Mouse (Mus musculus): Measurements from ENCODE around the gene Nccrp1.
A peak's percentile ranks its signal among the peaks of the same experiment; 100 is the strongest.
"Not testable (repeated sequence)": the region's sequence is repeated elsewhere in the genome, so short reads cannot be mapped to it uniquely, and the experiment has no call there.

Gene Nccrp1

GRCm38 (mm10) chr7:28570291-28570981, 23.4 kb upstream of the Nccrp1 start:
- DNase-seq (ENCODE audit: low spot score in 2 of 2) = no peak

DNA sequence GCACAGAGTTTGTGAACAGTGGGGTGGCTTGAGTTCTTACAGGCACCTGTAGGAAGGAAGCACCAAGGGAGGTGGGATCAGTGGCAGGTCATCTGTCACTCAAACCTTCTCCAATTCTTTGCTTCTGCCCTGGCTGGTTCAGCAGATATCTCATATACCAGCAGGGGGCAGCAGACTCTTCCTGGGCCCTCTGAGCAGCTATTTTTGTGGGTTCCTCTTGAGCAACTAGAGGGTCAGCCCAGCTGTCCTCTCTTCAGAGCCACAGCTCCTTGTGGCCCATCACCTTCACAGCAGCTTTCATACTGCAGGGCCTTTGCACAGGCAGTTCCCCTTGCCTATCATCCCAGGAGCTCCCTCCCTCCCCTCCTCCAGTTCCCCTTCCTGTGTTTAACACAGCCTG, 21.2 kb upstream of the Nccrp1 start:
- DNase-seq (ENCODE audit: low spot score in 2 of 2) = peak; percentile 59 to 64

- no peak for DNase-seq (ENCODE audit: low spot score in 2 of 2)
These were observed 20.5 kb upstream of the Nccrp1 start for GRCm38 (mm10) chr7:28567539-28567938.

GRCm38 (mm10) chr7:28565407-28565806, 18.4 kb upstream of the Nccrp1 start:
- DNase-seq (ENCODE audit: low spot score in 2 of 2) = no peak

DNA sequence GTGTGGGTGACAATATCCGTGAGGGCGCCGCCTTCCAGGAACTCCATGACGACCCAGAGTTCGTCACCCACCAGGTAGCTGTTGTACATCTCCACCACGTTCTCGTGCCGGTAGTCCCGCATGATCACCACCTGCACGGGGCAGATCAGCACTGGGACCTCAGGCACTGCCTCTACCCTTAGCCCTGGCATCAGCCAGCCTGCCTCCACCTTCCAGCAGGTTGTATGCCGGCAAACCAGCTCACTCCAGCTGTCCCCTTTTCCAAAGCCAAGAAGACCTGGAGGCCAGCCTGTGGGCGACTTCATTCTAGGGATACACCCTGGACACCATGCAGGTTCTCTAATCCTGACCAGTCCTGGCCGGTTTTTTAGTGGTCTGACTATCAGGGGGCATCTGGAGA, 15.9 kb upstream of the Nccrp1 start:
- DNase-seq (ENCODE audit: low spot score in 2 of 2) = no peak

GRCm38 (mm10) chr7:28562371-28562770, 15.3 kb upstream of the Nccrp1 start:
- DNase-seq (ENCODE audit: low spot score in 2 of 2) = no peak

- DNase-seq (ENCODE audit: low spot score in 2 of 2) = no peak
These were observed 14.9 kb upstream of the Nccrp1 start for GRCm38 (mm10) chr7:28561967-28562366.

GRCm38 (mm10) chr7:28560856-28561255, 13.8 kb upstream of the Nccrp1 start:
- no peak for DNase-seq (ENCODE audit: low spot score in 2 of 2)

GRCm38 (mm10) chr7:28558486-28558885, 11.4 kb upstream of the Nccrp1 start:
- no peak for DNase-seq (ENCODE audit: low spot score in 2 of 2)

DNA sequence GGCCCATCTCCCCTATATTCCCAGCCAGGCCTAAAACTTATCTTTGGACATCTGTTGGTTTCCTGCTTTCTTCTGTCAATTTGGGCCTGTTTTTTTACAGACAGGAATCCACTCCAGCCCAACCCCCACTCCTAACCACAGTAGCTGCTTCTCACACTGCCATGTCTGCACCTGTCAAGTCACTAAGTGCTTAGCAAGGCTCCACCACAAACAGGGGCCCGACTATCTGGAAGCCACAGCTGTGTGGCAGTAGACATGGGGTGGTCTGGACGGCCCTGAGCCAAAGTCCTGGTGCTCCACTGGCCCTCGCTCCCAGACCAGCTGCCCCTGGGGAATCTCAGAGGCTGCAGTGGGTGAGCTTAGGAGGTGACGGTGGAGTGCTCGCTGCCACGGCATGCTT, 10.7 kb upstream of the Nccrp1 start:
- DNase-seq (ENCODE audit: low spot score in 2 of 2) = no peak

DNA sequence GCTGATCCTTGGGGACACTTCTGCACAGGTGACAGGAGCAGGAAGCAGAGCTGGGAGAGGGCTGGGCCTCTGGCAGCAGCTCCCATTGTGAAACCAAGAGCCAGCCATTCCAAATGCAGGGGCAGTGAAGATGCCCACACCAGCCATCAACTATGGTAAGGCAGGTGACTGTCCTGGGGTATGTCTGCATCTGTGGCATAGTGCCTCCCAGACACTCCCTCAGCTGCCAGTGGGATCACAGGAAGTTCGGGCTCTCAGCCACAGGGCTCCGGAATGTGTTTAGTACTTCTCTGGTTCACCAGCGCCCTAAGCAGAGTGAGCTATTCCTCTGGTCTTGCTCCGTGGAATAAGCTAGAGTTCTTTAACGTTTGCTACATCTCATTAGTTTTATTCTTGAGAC, 10.0 kb upstream of the Nccrp1 start:
- DNase-seq (ENCODE audit: low spot score in 2 of 2) = no peak

- DNase-seq (ENCODE audit: low spot score in 2 of 2) = no peak
These were observed 9.0 kb upstream of the Nccrp1 start for GRCm38 (mm10) chr7:28555939-28556535.

- no peak for DNase-seq (ENCODE audit: low spot score in 2 of 2)
These were observed 6.0 kb upstream of the Nccrp1 start for GRCm38 (mm10) chr7:28553076-28553475.

GRCm38 (mm10) chr7:28547628-28548027, 574 bp upstream of the Nccrp1 start:
- no peak for DNase-seq (ENCODE audit: low spot score in 2 of 2)

- DNase-seq (ENCODE audit: low spot score in 2 of 2) = no peak
These were observed 405 bp downstream of the Nccrp1 start for GRCm38 (mm10) chr7:28546649-28547048.

- no peak for DNase-seq (ENCODE audit: low spot score in 2 of 2)
These were observed 1.2 kb downstream of the Nccrp1 start for GRCm38 (mm10) chr7:28545891-28546210.

GRCm38 (mm10) chr7:28545048-28545890, 1.8 kb downstream of the Nccrp1 start:
- no peak for DNase-seq (ENCODE audit: low spot score in 2 of 2)

GRCm38 (mm10) chr7:28544051-28544601, 2.9 kb downstream of the Nccrp1 start:
- no peak for DNase-seq (ENCODE audit: low spot score in 2 of 2)

DNA sequence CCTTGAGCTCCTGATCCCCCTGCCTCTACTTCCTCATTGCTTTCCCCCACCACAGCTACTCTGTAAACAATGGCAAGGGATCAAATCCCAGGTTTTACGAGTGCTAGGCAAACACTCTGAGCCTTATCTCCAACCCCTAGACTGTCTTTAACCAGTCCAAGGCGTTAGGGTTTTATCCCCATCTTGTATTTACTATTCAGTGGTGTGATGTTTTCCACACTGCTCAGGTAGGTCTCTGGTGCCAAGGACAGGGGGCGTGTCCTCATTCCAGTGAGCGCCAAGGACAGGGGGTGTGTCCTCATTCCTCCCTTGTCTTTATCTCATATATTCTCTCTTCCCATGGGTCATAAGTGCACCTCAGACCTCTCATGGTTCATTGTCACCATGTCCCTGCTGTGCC, 6.5 kb downstream of the Nccrp1 start, which contains the start of gene Sycn:
Gene Sycn, plus strand, starts transcription at position 360 of the 400 bp plus-strand sequence.
- no peak for DNase-seq (ENCODE audit: low spot score in 2 of 2)

- DNase-seq (ENCODE audit: low spot score in 2 of 2) = not testable (repeated sequence)
These were observed 8.2 kb downstream of the Nccrp1 start for GRCm38 (mm10) chr7:28538886-28539285.

DNA sequence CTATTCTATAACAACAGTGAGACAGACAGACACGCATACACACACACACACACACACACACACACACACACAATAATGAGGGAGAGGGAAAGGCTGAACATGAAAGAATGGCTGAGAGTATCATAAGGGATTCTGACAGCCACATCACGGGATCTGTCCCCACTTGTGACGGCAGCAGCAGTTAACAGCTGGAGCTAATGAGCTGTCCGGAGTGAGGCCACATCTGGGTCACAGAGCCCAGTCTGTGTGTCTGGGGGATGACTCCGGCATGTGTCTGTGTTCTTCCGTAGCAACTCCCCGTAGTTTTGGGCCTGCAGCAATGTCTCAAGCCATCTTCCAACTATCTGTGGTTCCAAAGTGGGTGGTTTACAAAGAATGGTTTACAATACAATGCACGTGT, 15.0 kb downstream of the Nccrp1 start:
- DNase-seq (ENCODE audit: low spot score in 2 of 2) = no peak

- DNase-seq (ENCODE audit: low spot score in 2 of 2) = peak; percentile 83 to 89
These were observed 18.9 kb downstream of the Nccrp1 start for GRCm38 (mm10) chr7:28527922-28528719.

Measured in natural killer cell, adult 2 months (primary cell).